Mouse (Mus musculus) midbrain, embryonic 16.5 days (tissue): ENCODE measurements around the gene Mgat4d. TPM values are rescaled to one million over a fixed set of nuclear protein-coding genes. Genes with fewer than 3 reads are reported as not detected.
"Not testable (repeated sequence)": the region's sequence is repeated elsewhere in the genome, so short reads cannot be mapped to it uniquely, and the experiment has no call there.

Source experiments
- ATAC-seq: fragments of 200-750 bp; cut with Nextera tagmentation; 2 replicates; pipeline ENCODE4 v1.8.0; 2017; ENCODE audit warnings: moderate TSS enrichment
- H3K27ac ChIP-seq: fragments of 300-500 bp; sonication (generic); 2 replicates; pipeline ENCODE4 v1.5.1; 2014; ENCODE audit warnings: mild to moderate bottlenecking, low read length, mixed read lengths
- H3K27me3 ChIP-seq: fragments of 300-500 bp; sonication (generic); 2 replicates; pipeline ENCODE4 v1.6.1; 2014; ENCODE audit warnings: low read depth, low read length, mixed read lengths; ENCODE audit not compliant: control insufficient read depth, insufficient read depth
- H3K36me3 ChIP-seq: fragments of 300-500 bp; sonication (generic); 2 replicates; pipeline ENCODE4 v1.6.1; 2014; ENCODE audit warnings: mild to moderate bottlenecking, low read length, moderate library complexity, mixed read lengths; ENCODE audit not compliant: control insufficient read depth, insufficient read depth
- H3K4me1 ChIP-seq: fragments of 300-500 bp; sonication (generic); 2 replicates; pipeline ENCODE4 v1.6.1; 2014; ENCODE audit warnings: mild to moderate bottlenecking, low read length, mixed read lengths; ENCODE audit not compliant: control insufficient read depth, insufficient read depth
- H3K4me2 ChIP-seq: fragments of 300-500 bp; sonication (generic); 2 replicates; pipeline ENCODE4 v1.6.1; 2014; ENCODE audit warnings: mild to moderate bottlenecking, low read length, mixed read lengths
- H3K4me3 ChIP-seq: fragments of 300-500 bp; sonication (generic); 2 replicates; pipeline ENCODE4 v1.5.1; 2014; ENCODE audit warnings: low read depth, mild to moderate bottlenecking, low read length, moderate library complexity, mixed read lengths
- H3K9ac ChIP-seq: fragments of 300-500 bp; sonication (generic); 2 replicates; pipeline ENCODE4 v1.6.1; 2014; ENCODE audit warnings: low read depth, low read length, mixed read lengths
- H3K9me3 ChIP-seq: fragments of 300-500 bp; sonication (generic); replicated peaks from 2 replicates; pipeline ENCODE4 v1.6.1; 2014; ENCODE audit warnings: mild to moderate bottlenecking, low read length, mixed read lengths; ENCODE audit not compliant: control insufficient read depth, poor library complexity, severe bottlenecking
- WGBS: fragments of 180-500 bp; shearing (Covaris S2); extraction: QIAGEN DNeasy Blood & Tissue Kit; methylation state at CpG from one replicate; pipeline ENCODE4 v1.1.7; 2014; 5-methylcytosine and 5-hydroxymethylcytosine counted together
- polyA plus RNA-seq: library from polyadenylated mRNA; unstranded; fragments of >200 nt; fragmentation: Nextera tagmentation; extraction: Ambion mirVana; gene quantifications from 2 replicates; pipeline ENCODE4 v1.2.1, GENCODE M21; 2015

Mgat4d gene
- polyA plus RNA-seq, 1 experiment from 2014 or later = not detected

GRCm38 (mm10) chr8:83426104-83426759 is 78.0 kb downstream of the Mgat4d start:
- Histone ChIP-seq H3K4me2 (no peak overlapping the region), H3K4me1 (no peaks in the 10 kb centered on the region), H3K9ac (no peak overlapping the region), H3K27me3 (no peaks in the 10 kb centered on the region), H3K36me3 (peaks cover 2% of the 10 kb centered on the region; the same call in 1 of the 2 replicates), H3K9me3 (no peaks in the 10 kb centered on the region), H3K27ac (no peak overlapping the region), H3K4me3 (no peak overlapping the region)
- no peak for ATAC-seq
- 76% methylated on average over 11 of the region's 11 CpGs for WGBS

DNA sequence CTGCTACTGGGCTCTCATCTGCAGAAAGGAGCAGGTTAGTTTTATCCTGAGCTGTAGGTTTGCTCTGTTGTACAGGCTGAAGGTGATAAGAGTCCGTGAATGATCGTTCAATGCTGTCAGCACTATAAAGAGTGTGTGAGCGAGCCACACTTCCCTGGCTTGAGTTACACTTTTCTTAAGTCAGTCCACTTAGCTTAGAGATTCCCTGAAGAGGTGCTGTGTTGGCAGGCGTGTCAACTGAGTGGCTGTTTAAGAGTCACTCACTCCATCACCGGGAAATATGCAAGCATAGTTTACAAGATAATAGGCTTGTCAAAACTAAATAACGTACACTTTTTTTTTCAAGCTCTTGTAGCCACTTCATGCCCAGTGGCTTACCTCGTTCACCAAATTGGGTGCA is 78.7 kb downstream of the Mgat4d start:
- no peak overlapping the region for H3K27ac ChIP-seq
- no peaks in the 10 kb centered on the region for H3K27me3 ChIP-seq
- no peak for ATAC-seq
- 87% methylated on average over 7 of the region's 7 CpGs for WGBS
- no peaks in the 10 kb centered on the region for H3K4me1 ChIP-seq
- no peak overlapping the region for H3K9ac ChIP-seq
- H3K4me3 ChIP-seq = no peak overlapping the region
- H3K4me2 ChIP-seq = no peak overlapping the region
- no peaks in the 10 kb centered on the region for H3K9me3 ChIP-seq
- H3K36me3 ChIP-seq = peaks cover 2% of the 10 kb centered on the region; the same call in 1 of the 2 replicates

DNA sequence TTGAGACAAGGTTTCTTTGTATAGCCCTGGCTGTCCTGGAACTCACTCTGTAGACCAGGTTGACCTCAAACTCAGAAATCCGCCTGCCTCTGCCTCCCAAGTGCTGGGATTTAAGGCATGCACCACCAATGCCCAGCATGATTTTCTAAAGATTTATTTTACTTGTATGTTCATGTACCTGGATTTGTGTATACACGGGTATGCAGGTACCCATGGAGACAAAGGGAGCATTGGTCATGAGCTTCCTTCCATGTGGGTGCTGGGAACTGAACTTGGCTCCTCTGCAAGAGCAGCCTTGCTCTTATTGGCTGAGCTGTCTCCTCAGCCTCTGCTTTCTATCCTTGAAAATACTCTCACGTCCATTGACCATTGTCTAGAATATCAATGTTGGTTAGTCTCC is 80.3 kb downstream of the Mgat4d start:
- not testable (repeated sequence) for H3K9me3 ChIP-seq, H3K27me3 ChIP-seq, ATAC-seq, H3K27ac ChIP-seq, H3K9ac ChIP-seq, H3K36me3 ChIP-seq, H3K4me1 ChIP-seq, H3K4me2 ChIP-seq, H3K4me3 ChIP-seq
- 93% methylated on average over 3 of the region's 3 CpGs for WGBS

- Histone ChIP-seq H3K27me3 (no peaks in the 10 kb centered on the region), H3K27ac (no peak overlapping the region), H3K36me3 (peaks cover 7% of the 10 kb centered on the region), H3K4me1 (no peaks in the 10 kb centered on the region), H3K9ac (no peak overlapping the region), H3K9me3 (no peaks in the 10 kb centered on the region), H3K4me2 (no peak overlapping the region), H3K4me3 (no peak overlapping the region)
- 63% methylated on average over 4 of the region's 4 CpGs for WGBS
- no peak for ATAC-seq
These were observed 80.8 kb downstream of the Mgat4d start for GRCm38 (mm10) chr8:83429071-83429524.

Other genes with a start within 250 kb of the Mgat4d start
- gene Tbc1d9, start 183.1 kb upstream of the Mgat4d start, polyA plus RNA-seq = 17.4 and 17.8 TPM in 2 replicates
- gene Gm10645, start 182.3 kb upstream of the Mgat4d start, polyA plus RNA-seq = 6.1 and 6.9 TPM in 2 replicates
- 0.18 TPM in 1 of 2 replicates, not detected in the other for gene Ucp1, start 58.1 kb upstream of the Mgat4d start, polyA plus RNA-seq
- 28.9 and 31.6 TPM in 2 replicates for gene Elmod2, start 16.0 kb upstream of the Mgat4d start, polyA plus RNA-seq
- gene Clgn, start 41.4 kb downstream of the Mgat4d start, polyA plus RNA-seq = 11.5 and 12.6 TPM in 2 replicates
- gene Scoc, start 109.9 kb downstream of the Mgat4d start, polyA plus RNA-seq = 327 and 361 TPM in 2 replicates
- 0.07 TPM in 1 of 2 replicates, not detected in the other for gene Olfr370, start 187.3 kb downstream of the Mgat4d start, polyA plus RNA-seq
- 320 and 338 TPM in 2 replicates for gene Ndufb7, start 218.2 kb downstream of the Mgat4d start, polyA plus RNA-seq